Comparison of ENCODE assay signal across 8 mouse cellular contexts in genomic region chr12:80757751-80758558, GRCm38 (mm10). TPM values are rescaled to one million over a fixed set of nuclear protein-coding genes. Genes with fewer than 3 reads are reported as not detected.
DNase-seq lines count a peak whose midpoint lies in the region; ATAC-seq lines count a peak whose summit lies in the region.

No protein-coding gene starts in this region.

- peak overlapping the region; percentile 99 for H3K4me2 ChIP-seq in embryonic facial prominence, embryonic 15.5 days (replicated peaks)

- H3K4me3 ChIP-seq in embryonic facial prominence, embryonic 15.5 days (replicated peaks) = peak overlapping the region; percentile 65
- peak overlapping the region; percentile 75 for H3K4me3 ChIP-seq in midbrain, embryonic 10.5 days

- H3K9ac ChIP-seq in embryonic facial prominence, embryonic 15.5 days = peak overlapping the region; percentile 18; the same call in 1 of the 2 replicates

- H3K27me3 ChIP-seq in embryonic facial prominence, embryonic 15.5 days = peaks cover 55% of the 10 kb centered on the region
- H3K27me3 ChIP-seq in midbrain, embryonic 10.5 days (ENCODE audit: low read depth, poor library complexity, severe bottlenecking) = peaks cover 47% of the 10 kb centered on the region

- no peaks in the 10 kb centered on the region for H3K36me3 ChIP-seq in embryonic facial prominence, embryonic 15.5 days
- peaks cover 63% of the 10 kb centered on the region for H3K36me3 ChIP-seq in midbrain, embryonic 10.5 days

- intact Hi-C loops in heart, postnatal 10 days (cut with DNase I) = loop anchor here (10.0 kb wide), 1 partner anchor 603 kb away; no protein-coding TSS in a partner anchor

- 0 out of 2 replicates have a peak overlapping the region, but pooled peaks have one; percentile 11 for H3K27ac ChIP-seq in embryonic facial prominence, embryonic 15.5 days (replicated peaks)
- peak overlapping the region; percentile 99 for H3K27ac ChIP-seq in midbrain, embryonic 10.5 days (replicated peaks)

- H3K4me1 ChIP-seq in embryonic facial prominence, embryonic 15.5 days = peaks cover 35% of the 10 kb centered on the region
- peaks cover 24% of the 10 kb centered on the region for H3K4me1 ChIP-seq in midbrain, embryonic 10.5 days

- ATAC-seq in embryonic facial prominence, embryonic 15.5 days (ENCODE audit: insufficient number of reproducible peaks, low FRiP score, low TSS enrichment, low read depth) = peak; percentile 81

- H3K9me3 ChIP-seq in embryonic facial prominence, embryonic 15.5 days (replicated peaks) = no peaks in the 10 kb centered on the region
- H3K9me3 ChIP-seq in midbrain, embryonic 10.5 days (replicated peaks) = peaks cover 59% of the 10 kb centered on the region

- 2% methylated on average over 118 of the region's 122 CpGs for WGBS in embryonic facial prominence, embryonic 15.5 days
- WGBS in midbrain, embryonic 10.5 days = 37% methylated on average over 122 of the region's 122 CpGs

- peak; percentile 66 for DNase-seq in retina, postnatal 1 day
- DNase-seq in retina, embryonic 14.5 days (ENCODE audit: low spot score) = no peak
- DNase-seq in heart, postnatal 10 days = peak; percentile 77 to 81
- DNase-seq in kidney, postnatal 4 days = peak; percentile 81 to 89
- peak; percentile 34 for DNase-seq in midbrain, embryonic 10.5 days (ENCODE audit: low spot score)
- DNase-seq in testis, postnatal 10 days (ENCODE audit: low spot score) = peak; percentile 68
- DNase-seq in layer of hippocampus, adult 18-20 months (ENCODE audit: low spot score in 2 of 2) = no peak

RNA-seq across cellular contexts. Expression of gene Ccdc177, which starts 2.5 kb away (rescaled TPM):
- 0.13 and 0.17 TPM in 2 replicates for polyA plus RNA-seq in embryonic facial prominence, embryonic 15.5 days (2015; fragmentation: Nextera tagmentation; extraction: Ambion mirVana)
- under 1 TPM; 0.10 to 0.12 TPM for total RNA-seq in heart, postnatal 10 days (2021)
- 2.0 and 2.2 TPM in 2 replicates for polyA plus RNA-seq in midbrain, embryonic 10.5 days (2016; fragmentation: Nextera tagmentation; extraction: Ambion mirVana)
- 10 to 100 TPM; 16.2 to 16.3 TPM for total RNA-seq in layer of hippocampus, adult 18-20 months (2021)

RNA-seq across cellular contexts. Expression of gene Susd6, which starts 32.4 kb away (rescaled TPM):
- polyA plus RNA-seq in embryonic facial prominence, embryonic 15.5 days (2015; fragmentation: Nextera tagmentation; extraction: Ambion mirVana) = 18.5 and 18.6 TPM in 2 replicates
- 10 to 100 TPM; 58.3 to 60.9 TPM for total RNA-seq in heart, postnatal 10 days (2021)
- polyA plus RNA-seq in midbrain, embryonic 10.5 days (2016; fragmentation: Nextera tagmentation; extraction: Ambion mirVana) = 13.9 and 16.6 TPM in 2 replicates
- total RNA-seq in layer of hippocampus, adult 18-20 months (2021) = 10 to 100 TPM; 64.0 to 76.3 TPM

Comparison
In these comparisons a context has a peak if more than half of its experiments do, and no peak if none do; other contexts are left out.
1. DNase-seq: peak in retina, postnatal 1 day (single experiment), heart, postnatal 10 days (2 of 2), kidney, postnatal 4 days (2 of 2), midbrain, embryonic 10.5 days (single experiment) and testis, postnatal 10 days (single experiment); none in retina, embryonic 14.5 days (single experiment) and layer of hippocampus, adult 18-20 months (0 of 2).
2. RNA of gene Ccdc177, which starts 2.5 kb away (total RNA-seq): 16.2 to 16.3 TPM in layer of hippocampus, adult 18-20 months; 0.10 to 0.12 TPM in heart, postnatal 10 days; every median in the first group is over 10 times any median in the second.